Mouse (Mus musculus) ovary, adult 10 weeks (tissue): Measurements from ENCODE around the gene Usp48. TPM values are rescaled to one million over a fixed set of nuclear protein-coding genes. Genes with fewer than 3 reads are reported as not detected.

Experiments used
- polyA plus RNA-seq: library from polyadenylated mRNA; stranded (reverse); fragments of 350-450 nt; fragmentation: Illumina TruSeq; extraction: RNeasy Lipid Tissue Mini Kit (QIAGEN cat#74804); gene quantifications from one replicate; pipeline ENCODE4 v1.2.3, GENCODE M21; 2014

Gene Usp48
- polyA plus RNA-seq, result 127 TPM

GRCm38 (mm10) chr4:137593601-137594495, at the start of gene Usp48:
Usp48 (plus strand) TSS chr4:137593755.

GRCm38 (mm10) chr4:137574469-137574868, 19.1 kb upstream of the Usp48 start, which contains the start of gene Ldlrad2:
Ldlrad2 (minus strand) TSS chr4:137574569.

GRCm38 (mm10) chr4:137664433-137664979, 71.0 kb downstream of the Usp48 start, which contains the start of gene Rap1gap:
Rap1gap (plus strand) TSS chr4:137664726.

Other genes with a start within 250 kb of the Usp48 start
- gene Cdc42, start 236.0 kb upstream of the Usp48 start, polyA plus RNA-seq, result 1,225 TPM
- not detected for gene Cela3a, start 184.0 kb upstream of the Usp48 start, polyA plus RNA-seq
- 0.54 TPM for gene Cela3b, start 163.2 kb upstream of the Usp48 start, polyA plus RNA-seq
- gene 1700013G24Rik, start 140.5 kb upstream of the Usp48 start, polyA plus RNA-seq, result not detected
- gene Hspg2, start 125.0 kb upstream of the Usp48 start, polyA plus RNA-seq, result 0.29 TPM
- gene Ldlrad2, start 19.2 kb upstream of the Usp48 start, polyA plus RNA-seq, result not detected
- gene Rap1gap, start 71.0 kb downstream of the Usp48 start, polyA plus RNA-seq, result 0.46 TPM
- 2.4 TPM for gene Alpl, start 202.6 kb downstream of the Usp48 start, polyA plus RNA-seq